Mouse (Mus musculus): Measurements from ENCODE around the gene Hoxd9. TPM values are rescaled to one million over a fixed set of nuclear protein-coding genes. Genes with fewer than 3 reads are reported as not detected.

Gene Hoxd9
- polyA plus RNA-seq, 1 experiment from 2014 or later, result 0.10 TPM

DNA sequence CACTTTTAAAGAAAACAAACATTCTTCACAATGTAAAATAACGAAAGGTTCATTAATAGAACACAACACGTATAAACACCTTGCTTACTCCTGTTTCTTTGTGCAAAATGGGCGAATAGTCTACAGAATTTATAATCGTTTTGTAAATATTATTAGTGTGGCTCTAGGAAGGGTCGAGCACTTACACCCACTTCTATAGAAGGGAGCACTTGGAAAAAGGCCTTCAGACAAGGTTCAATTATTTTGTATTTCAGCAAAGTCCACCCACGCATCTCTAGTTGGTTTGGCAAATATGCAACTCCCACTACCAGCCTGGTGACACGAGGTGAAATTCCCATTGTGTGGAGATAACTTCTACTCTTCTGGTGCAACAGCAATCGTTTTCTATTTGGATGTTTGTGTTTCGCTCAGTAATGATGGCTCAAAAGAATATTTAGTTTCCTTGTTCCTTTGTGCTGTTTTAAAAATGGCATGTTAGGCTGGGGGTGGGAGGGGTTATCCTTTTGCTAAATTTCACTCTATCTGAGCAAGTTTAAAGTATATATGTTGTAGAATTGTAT, 51.0 kb downstream of the Hoxd9 start:
- Histone ChIP-seq H3K4me2 (ENCODE audit: low read depth, low read length) (no peak overlapping the region), H3K4me1 (ENCODE audit: control insufficient read depth, insufficient read depth, low read length) (peaks cover 3% of the 10 kb centered on the region; the same call in 1 of the 2 replicates), H3K9me3 (replicated peaks; ENCODE audit: control insufficient read depth, low read length) (no peaks in the 10 kb centered on the region), H3K9ac (replicated peaks; ENCODE audit: low read length) (no peak overlapping the region), H3K4me3 (ENCODE audit: low read depth, low read length) (no peak overlapping the region), H3K36me3 (replicated peaks; ENCODE audit: control insufficient read depth, insufficient read depth, low read depth, low read length) (no peaks in the 10 kb centered on the region), H3K27me3 (ENCODE audit: control insufficient read depth, insufficient read depth, low read length) (peaks cover 92% of the 10 kb centered on the region), H3K27ac (replicated peaks; ENCODE audit: low read depth, low read length) (no peak overlapping the region)
- WGBS, result 2% methylated on average over 9 of the region's 9 CpGs
- DNase-seq (ENCODE audit: low spot score), result no peak
- ATAC-seq (replicated peaks; ENCODE audit: insufficient number of reproducible peaks, low FRiP score, low TSS enrichment, low read depth), result no peak

DNA sequence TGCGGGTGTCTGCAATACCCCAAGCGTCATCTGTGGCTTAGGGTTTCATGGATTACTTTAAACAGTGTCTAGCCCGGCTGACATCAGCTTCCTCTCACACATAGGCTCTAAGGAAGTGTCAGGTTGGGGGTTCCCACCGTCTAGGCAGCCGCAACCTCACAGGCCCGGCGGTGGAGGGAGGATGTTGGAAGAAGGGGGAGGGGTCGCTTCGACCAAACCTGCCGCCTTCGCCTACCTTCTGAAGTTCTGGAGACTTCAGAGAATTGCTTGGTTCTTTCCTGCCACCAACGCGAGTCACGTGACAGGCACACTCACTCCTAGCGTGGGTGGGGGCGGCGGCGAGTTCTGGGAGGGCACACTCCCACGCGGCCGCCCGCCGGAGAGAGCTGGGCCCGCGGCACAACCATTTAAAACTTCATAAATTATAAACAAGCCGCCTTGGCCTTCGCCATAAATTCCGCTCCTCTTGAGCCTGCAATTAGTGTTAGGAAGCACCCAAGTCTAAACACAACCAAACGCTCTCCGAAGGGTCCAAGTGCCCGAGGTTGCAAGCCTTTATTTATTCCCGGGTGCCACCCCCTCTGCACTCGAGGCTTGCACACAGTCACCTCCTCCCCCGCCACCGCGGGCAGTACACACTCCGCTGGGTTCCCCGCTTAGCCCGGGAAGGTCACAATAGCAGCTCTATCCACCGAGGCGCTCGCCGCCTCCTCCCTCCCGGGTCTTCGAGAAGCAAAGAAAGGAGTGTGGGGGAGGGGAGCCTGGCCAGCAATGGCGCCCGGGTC, 52.0 kb downstream of the Hoxd9 start:
- Histone ChIP-seq H3K9ac (replicated peaks; ENCODE audit: low read length) (no peak overlapping the region; the same call in 1 of the 2 replicates), H3K4me1 (ENCODE audit: control insufficient read depth, insufficient read depth, low read length) (peaks cover 3% of the 10 kb centered on the region; the same call in 1 of the 2 replicates), H3K4me3 (ENCODE audit: low read depth, low read length) (peak overlapping the region; percentile 19; the same call in 1 of the 2 replicates)

More for the DNA sequence above, 52.0 kb downstream of the Hoxd9 start:
- Histone ChIP-seq H3K9me3 (replicated peaks; ENCODE audit: control insufficient read depth, low read length) (no peaks in the 10 kb centered on the region), H3K36me3 (replicated peaks; ENCODE audit: control insufficient read depth, insufficient read depth, low read depth, low read length) (no peaks in the 10 kb centered on the region), H3K4me2 (ENCODE audit: low read depth, low read length) (peak overlapping the region; percentile 41), H3K27me3 (ENCODE audit: control insufficient read depth, insufficient read depth, low read length) (peaks cover 92% of the 10 kb centered on the region), H3K27ac (replicated peaks; ENCODE audit: low read depth, low read length) (no peak overlapping the region)
- peak; percentile 57; the same call in 1 of the 2 replicates for ATAC-seq (replicated peaks; ENCODE audit: insufficient number of reproducible peaks, low FRiP score, low TSS enrichment, low read depth)
- under 1% methylated on average over 47 of the region's 47 CpGs for WGBS
- no peak for DNase-seq (ENCODE audit: low spot score)

MicroRNA genes within 50 kb of the gene (microRNA counts, 519-probe panel; counts per million panel counts)
- 2,550 counts per million, percentile 24 among the panel's probes with 10 or more counts for microRNA mmu-miR-10b

Small RNA genes within 50 kb of the gene (microRNA-seq; reads per million reads assigned to microRNA genes)
- gene Gm44463 (ENCODE audit: borderline number of aligned reads) (not detected), gene Mir10b (ENCODE audit: borderline number of aligned reads) (1,016 reads per million, percentile 71 among the genes with 10 or more reads in this experiment)

Other genes starting within 250 kb of the Hoxd9 start
- 39.6 and 42.1 TPM in 2 replicates for gene Lnpk, start 118.3 kb upstream of the Hoxd9 start, polyA plus RNA-seq (2014; fragmentation: Nextera tagmentation; extraction: Ambion mirVana)
- 0.08 and 0.10 TPM in 2 replicates for gene Evx2, start 38.2 kb upstream of the Hoxd9 start, polyA plus RNA-seq (2014; fragmentation: Nextera tagmentation; extraction: Ambion mirVana)
- gene Hoxd13, start 29.4 kb upstream of the Hoxd9 start, polyA plus RNA-seq (2014; fragmentation: Nextera tagmentation; extraction: Ambion mirVana), result not detected in 2 replicates
- gene Hoxd12, start 22.7 kb upstream of the Hoxd9 start, polyA plus RNA-seq (2014; fragmentation: Nextera tagmentation; extraction: Ambion mirVana), result not detected in 2 replicates
- gene Hoxd11, start 18.2 kb upstream of the Hoxd9 start, polyA plus RNA-seq (2014; fragmentation: Nextera tagmentation; extraction: Ambion mirVana), result not detected in 2 replicates
- not detected in 2 replicates for gene Hoxd10, start 5.8 kb upstream of the Hoxd9 start, polyA plus RNA-seq (2014; fragmentation: Nextera tagmentation; extraction: Ambion mirVana)
- 0.18 and 0.71 TPM in 2 replicates for gene Hoxd8, start 6.9 kb downstream of the Hoxd9 start, polyA plus RNA-seq (2014; fragmentation: Nextera tagmentation; extraction: Ambion mirVana)
- 2.7 and 2.9 TPM in 2 replicates for gene Hoxd3, start 14.2 kb downstream of the Hoxd9 start, polyA plus RNA-seq (2014; fragmentation: Nextera tagmentation; extraction: Ambion mirVana)
- 0.18 TPM in 1 of 2 replicates, not detected in the other for gene Hoxd4, start 14.2 kb downstream of the Hoxd9 start, polyA plus RNA-seq (2014; fragmentation: Nextera tagmentation; extraction: Ambion mirVana)
- gene Gm28230, start 29.0 kb downstream of the Hoxd9 start, polyA plus RNA-seq (2014; fragmentation: Nextera tagmentation; extraction: Ambion mirVana), result not detected in 2 replicates
- gene Hoxd1, start 65.3 kb downstream of the Hoxd9 start, polyA plus RNA-seq (2014; fragmentation: Nextera tagmentation; extraction: Ambion mirVana), result 0.47 and 0.80 TPM in 2 replicates
- gene Mtx2, start 128.1 kb downstream of the Hoxd9 start, polyA plus RNA-seq (2014; fragmentation: Nextera tagmentation; extraction: Ambion mirVana), result 146 and 147 TPM in 2 replicates